ENCODE assay signal across 19 mouse cellular contexts in the genomic region with DNA sequence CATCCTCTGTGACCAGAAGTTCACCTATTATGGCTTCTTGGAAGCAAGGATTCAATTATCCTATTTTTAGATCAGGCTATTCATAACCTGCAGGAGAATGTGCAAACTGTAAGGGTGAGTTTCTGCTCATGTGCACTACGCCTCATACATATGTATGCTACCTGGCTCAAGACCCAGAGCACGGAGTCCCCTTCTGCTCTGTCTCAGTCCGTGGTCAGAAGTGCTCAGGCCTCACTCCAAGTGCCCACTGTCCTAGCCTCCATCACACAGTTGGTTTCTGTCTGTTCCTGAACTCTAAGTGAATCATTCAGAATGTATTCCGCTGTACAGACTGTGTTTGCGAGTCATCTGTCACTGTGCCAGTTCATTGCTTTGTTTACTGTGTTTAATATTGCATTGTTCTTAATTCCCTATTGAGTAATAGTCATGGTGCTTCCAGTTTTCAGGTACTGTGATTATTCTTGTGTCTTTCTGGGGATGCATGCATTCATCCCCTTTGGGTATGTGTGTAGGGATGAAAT. TPM values are rescaled to one million over a fixed set of nuclear protein-coding genes. Genes with fewer than 3 reads are reported as not detected.
"Had no signal": no experiment of that assay in that cellular context is flagged by ENCODE, and none has a peak within 500 bp of the region (broad histone marks: within the 10 kb centered on the region; RNA-seq: fewer than 3 reads in every experiment).

No protein-coding gene starts in this region.

- H3K4me1 ChIP-seq: limb, embryonic 12.5 days; liver, embryonic 13.5 days; lung, embryonic 15.5 days; megakaryocyte, embryonic 14.5 days; midbrain, embryonic 15.5 days had no signal

- H3K9ac ChIP-seq: limb, embryonic 12.5 days; liver, embryonic 13.5 days; liver, postnatal 0 days; lung, embryonic 15.5 days; midbrain, embryonic 15.5 days had no signal

- H3K4me2 ChIP-seq: limb, embryonic 12.5 days; liver, embryonic 13.5 days; lung, embryonic 15.5 days; midbrain, embryonic 11.5 days; midbrain, embryonic 15.5 days had no signal

- H3K36me3 ChIP-seq: limb, embryonic 12.5 days; liver, embryonic 13.5 days; lung, embryonic 15.5 days; midbrain, embryonic 15.5 days had no signal

- H3K4me3 ChIP-seq: limb, embryonic 12.5 days; liver, embryonic 13.5 days; lung, embryonic 15.5 days; megakaryocyte, embryonic 14.5 days; midbrain, embryonic 15.5 days had no signal

- H3K27me3 ChIP-seq: limb, embryonic 12.5 days; liver, embryonic 13.5 days; lung, embryonic 15.5 days; megakaryocyte, embryonic 14.5 days; midbrain, embryonic 15.5 days had no signal

- H3K27ac ChIP-seq: limb, embryonic 12.5 days; liver, embryonic 13.5 days; lung, embryonic 15.5 days; macrophage; midbrain, embryonic 15.5 days had no signal

- ATAC-seq: liver, postnatal 0 days; midbrain, embryonic 15.5 days had no signal

- H3K9me3 ChIP-seq: limb, embryonic 12.5 days; liver, embryonic 13.5 days; lung, embryonic 15.5 days; megakaryocyte, embryonic 14.5 days; midbrain, embryonic 15.5 days had no signal

- DNase-seq: kidney, postnatal 25 days; layer of hippocampus, adult 9-11 months; layer of hippocampus, postnatal 36 days; liver; liver, embryonic 13.5 days; liver, postnatal 0 days; lung, postnatal 14 days; retina, postnatal 1 day; right cerebral cortex, postnatal 4 days; spleen, adult 18-20 months; thymus, postnatal 4 days had no signal

RNA-seq across cellular contexts. Expression of gene Gpr63, which starts 37.9 kb away (rescaled TPM):
- total RNA-seq: monocyte, adult 5-6 weeks; neutrophil, adult 5-6 weeks had no signal
- polyA plus RNA-seq: liver, embryonic 13.5 days; macrophage had no signal
